Mouse (Mus musculus) liver, adult 2 months (tissue): Measurements from ENCODE around the gene Arhgef28. TPM values are rescaled to one million over a fixed set of nuclear protein-coding genes. Genes with fewer than 3 reads are reported as not detected.

ENCODE experiments used
- DNase-seq: peaks from one replicate; pipeline ENCODE4 v3.0.0-alpha.2; 2011; ENCODE audit warnings: low read depth, low spot score; ENCODE audit errors: extremely low read depth
- H3K27ac ChIP-seq: fragments of 200-500 bp; replicated peaks from 2 replicates; pipeline ENCODE4 v1.5.1; 2012; ENCODE audit warnings: low read depth, mild to moderate bottlenecking, control low read depth, inconsistent platforms, low read length; ENCODE audit not compliant: insufficient read depth
- H3K27me3 ChIP-seq: fragments of 200-500 bp; 2 replicates; pipeline ENCODE4 v1.6.1; 2012; ENCODE audit warnings: mild to moderate bottlenecking, moderate library complexity, low read length, inconsistent platforms; ENCODE audit not compliant: control insufficient read depth, insufficient read depth
- H3K36me3 ChIP-seq: fragments of 200-500 bp; 2 replicates; pipeline ENCODE4 v1.6.1; 2012; ENCODE audit warnings: low read length, inconsistent platforms; ENCODE audit not compliant: control insufficient read depth, insufficient read depth
- H3K4me1 ChIP-seq: fragments of 200-500 bp; 2 replicates; pipeline ENCODE4 v1.6.1; 2011; ENCODE audit warnings: low read length; ENCODE audit not compliant: control insufficient read depth, insufficient read depth
- H3K4me3 ChIP-seq: fragments of 200-500 bp; 2 replicates; pipeline ENCODE4 v1.5.1; 2011; ENCODE audit warnings: low read depth, mild to moderate bottlenecking, control low read depth, low read length, moderate library complexity; ENCODE audit not compliant: insufficient read depth
- H3K79me2 ChIP-seq: fragments of 200-500 bp; 2 replicates; pipeline ENCODE4 v1.6.1; 2012; ENCODE audit warnings: inconsistent platforms, mild to moderate bottlenecking, low read length, moderate library complexity; ENCODE audit not compliant: control insufficient read depth, insufficient read depth
- H3K9ac ChIP-seq: fragments of 200-500 bp; 2 replicates; pipeline ENCODE4 v1.6.1; 2012; ENCODE audit warnings: low read depth, mild to moderate bottlenecking, control low read depth, inconsistent platforms, low read length
- CTCF ChIP-seq: fragments of 200-500 bp; IDR thresholded peaks from 2 replicates; pipeline ENCODE4 v1.5.1; 2011; ENCODE audit warnings: low read depth, low read length, control low read depth
- POLR2A ChIP-seq: fragments of 200-500 bp; IDR thresholded peaks from 2 replicates; pipeline ENCODE4 v1.6.1; 2011; ENCODE audit warnings: low read length, control low read depth; ENCODE audit not compliant: insufficient read depth; ENCODE audit errors: extremely low read depth
- WGBS: fragments of 180-500 bp; shearing (Covaris S2); methylation state at CpG from one replicate; pipeline ENCODE4 v1.1.7; 2018; 5-methylcytosine and 5-hydroxymethylcytosine counted together
- polyA plus RNA-seq: library from polyadenylated mRNA; depleted of rRNA; stranded (reverse); fragments of >200 nt; gene quantifications from 2 replicates; pipeline ENCODE4 v1.2.3, GENCODE M21; 2012
- total RNA-seq: library from RNA; depleted of rRNA; stranded (reverse); fragments of >200 nt; gene quantifications from 2 replicates; pipeline ENCODE4 v1.2.3, GENCODE M21; 2014

Gene Arhgef28
- total and polyA plus RNA-seq, 2 experiments, result 0.20 to 0.37 TPM

DNA sequence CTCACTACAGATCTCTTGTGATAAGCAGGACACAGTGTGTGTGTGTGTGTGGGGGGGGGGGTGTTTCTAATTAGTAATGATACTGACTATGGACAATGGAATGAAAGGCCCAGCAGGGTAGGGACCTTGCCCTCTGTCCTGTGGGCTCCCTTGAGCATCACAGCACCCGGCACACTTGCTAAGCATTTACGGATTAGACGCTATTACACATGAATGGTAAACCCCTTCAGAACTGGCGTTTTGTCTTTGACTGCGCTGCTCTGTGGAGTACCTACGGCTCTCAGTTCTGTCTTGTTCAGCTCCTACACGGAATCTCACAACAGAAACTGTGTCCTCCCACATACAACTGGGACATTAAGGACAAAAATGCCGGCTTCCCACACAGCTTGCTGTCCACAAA, 151.0 kb downstream of the Arhgef28 start:
- WGBS, result 93% methylated on average over 8 of the region's 8 CpGs
- no peaks in the 10 kb centered on the region for H3K27me3 ChIP-seq
- no peak overlapping the region for H3K27ac ChIP-seq
- no peaks in the 10 kb centered on the region for H3K36me3 ChIP-seq
- no peak overlapping the region for H3K9ac ChIP-seq
- no peaks in the 10 kb centered on the region for H3K4me1 ChIP-seq
- DNase-seq, result no peak
- TF ChIP-seq CTCF, result no peak
- TF ChIP-seq POLR2A, result no peak
- no peaks in the 10 kb centered on the region for H3K79me2 ChIP-seq
- H3K4me3 ChIP-seq, result no peak overlapping the region

DNA sequence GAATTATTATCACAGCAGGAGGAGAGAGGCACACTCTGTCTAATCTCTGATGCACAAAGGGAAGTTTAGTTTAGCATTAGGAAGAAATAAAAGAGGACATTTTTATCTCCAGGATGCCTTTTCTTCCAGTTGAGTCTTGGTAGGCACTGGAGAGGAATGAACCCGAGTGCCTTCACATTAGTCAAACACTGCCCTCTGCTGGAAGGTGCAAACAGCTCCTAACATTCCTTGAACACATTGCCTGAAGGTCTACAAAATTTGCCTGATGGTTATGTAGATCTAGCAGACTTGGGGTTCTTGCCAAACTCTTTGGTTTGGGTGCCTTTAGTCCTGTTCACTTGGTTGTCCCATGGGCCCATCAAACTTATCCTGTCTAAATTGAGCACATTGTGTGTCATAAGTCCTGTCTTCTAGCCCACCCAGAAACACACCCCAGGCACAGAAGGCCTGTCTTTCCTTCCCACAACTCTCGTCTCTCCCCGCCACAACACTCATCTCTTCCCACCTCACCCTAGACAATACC, 165.6 kb downstream of the Arhgef28 start:
- TF ChIP-seq POLR2A (no peak), CTCF (peak; percentile 72)
- WGBS, result 65% methylated on average over 3 of the region's 3 CpGs
- H3K27me3 ChIP-seq, result no peaks in the 10 kb centered on the region

DNA sequence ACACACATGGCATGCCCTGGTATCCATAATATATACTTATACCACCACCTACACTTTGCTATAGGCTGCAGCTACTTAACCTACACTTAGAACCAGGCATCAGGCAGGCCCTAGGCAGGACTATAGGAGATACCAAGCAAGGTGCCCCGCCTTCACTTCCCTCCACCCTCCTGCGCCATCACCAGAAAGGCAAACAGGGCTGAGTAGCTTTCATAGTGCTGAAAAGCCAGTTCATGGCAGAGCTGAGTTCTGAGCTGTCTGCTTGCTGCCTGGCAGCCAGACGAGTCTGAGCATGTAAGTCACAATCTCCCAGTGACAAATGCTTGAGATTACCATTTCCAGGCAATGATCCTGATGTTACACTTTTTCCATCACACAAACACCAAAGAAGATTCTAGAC, 167.5 kb downstream of the Arhgef28 start:
- Histone ChIP-seq H3K9ac (no peak overlapping the region), H3K4me1 (no peaks in the 10 kb centered on the region), H3K79me2 (no peaks in the 10 kb centered on the region), H3K27ac (no peak overlapping the region), H3K4me3 (no peak overlapping the region), H3K36me3 (no peaks in the 10 kb centered on the region), H3K27me3 (no peaks in the 10 kb centered on the region)
- WGBS, result 85% methylated on average over 3 of the region's 3 CpGs
- no peak for DNase-seq
- TF ChIP-seq CTCF (no peak), POLR2A (no peak)

More for the DNA sequence above, 165.6 kb downstream of the Arhgef28 start:
- no peaks in the 10 kb centered on the region for H3K4me1 ChIP-seq
- H3K79me2 ChIP-seq, result no peaks in the 10 kb centered on the region
- H3K36me3 ChIP-seq, result no peaks in the 10 kb centered on the region
- peak; percentile 49 for DNase-seq
- no peak overlapping the region for H3K27ac ChIP-seq
- H3K4me3 ChIP-seq, result no peak overlapping the region
- H3K9ac ChIP-seq, result no peak overlapping the region

GRCm38 (mm10) chr13:98037693-98038092, 168.5 kb downstream of the Arhgef28 start:
- no peaks in the 10 kb centered on the region for H3K36me3 ChIP-seq
- H3K4me1 ChIP-seq, result no peaks in the 10 kb centered on the region
- no peaks in the 10 kb centered on the region for H3K27me3 ChIP-seq
- H3K4me3 ChIP-seq, result no peak overlapping the region
- no peaks in the 10 kb centered on the region for H3K79me2 ChIP-seq
- DNase-seq, result no peak
- TF ChIP-seq POLR2A (no peak), CTCF (no peak)
- H3K27ac ChIP-seq, result no peak overlapping the region
- H3K9ac ChIP-seq, result no peak overlapping the region

DNA sequence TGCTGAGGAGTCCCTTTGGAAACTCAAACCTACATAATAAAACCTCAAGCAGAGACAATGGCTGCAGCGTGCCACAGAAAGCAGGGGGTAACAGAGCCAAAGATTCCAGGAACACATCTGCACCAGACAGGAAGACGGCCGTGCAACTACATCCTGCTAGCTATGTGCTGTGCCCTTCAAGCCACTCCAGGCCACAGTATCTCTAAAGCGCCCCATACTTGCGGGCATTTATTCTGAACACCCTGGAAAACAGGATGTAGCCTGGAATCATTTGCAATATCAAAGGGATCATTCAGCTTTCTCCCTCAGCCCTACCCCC, 174.6 kb downstream of the Arhgef28 start:
- Histone ChIP-seq H3K27ac (no peak overlapping the region), H3K9ac (no peak overlapping the region)
- WGBS, result 37% methylated on average over 5 of the region's 5 CpGs

GRCm38 (mm10) chr13:98030959-98031641, 175.1 kb downstream of the Arhgef28 start:
- H3K27me3 ChIP-seq, result no peaks in the 10 kb centered on the region
- 14% methylated on average over 16 of the region's 16 CpGs for whole genome bisulfite sequencing
- H3K36me3 ChIP-seq, result no peaks in the 10 kb centered on the region
- no peak overlapping the region for H3K4me3 ChIP-seq
- H3K4me1 ChIP-seq, result no peaks in the 10 kb centered on the region
- no peak for TF ChIP-seq POLR2A
- TF ChIP-seq CTCF, result peak; percentile 64
- no peak overlapping the region for H3K27ac ChIP-seq
- DNase-seq, result peak; percentile 62
- H3K9ac ChIP-seq, result no peak overlapping the region
- no peaks in the 10 kb centered on the region for H3K79me2 ChIP-seq

More for the DNA sequence above, 174.6 kb downstream of the Arhgef28 start:
- DNase-seq, result no peak
- no peaks in the 10 kb centered on the region for H3K79me2 ChIP-seq
- TF ChIP-seq CTCF (no peak), POLR2A (no peak)
- H3K4me3 ChIP-seq, result no peak overlapping the region
- no peaks in the 10 kb centered on the region for H3K4me1 ChIP-seq
- H3K36me3 ChIP-seq, result no peaks in the 10 kb centered on the region
- no peaks in the 10 kb centered on the region for H3K27me3 ChIP-seq
